Mouse (Mus musculus): ENCODE measurements around the gene Cog8.

DNA sequence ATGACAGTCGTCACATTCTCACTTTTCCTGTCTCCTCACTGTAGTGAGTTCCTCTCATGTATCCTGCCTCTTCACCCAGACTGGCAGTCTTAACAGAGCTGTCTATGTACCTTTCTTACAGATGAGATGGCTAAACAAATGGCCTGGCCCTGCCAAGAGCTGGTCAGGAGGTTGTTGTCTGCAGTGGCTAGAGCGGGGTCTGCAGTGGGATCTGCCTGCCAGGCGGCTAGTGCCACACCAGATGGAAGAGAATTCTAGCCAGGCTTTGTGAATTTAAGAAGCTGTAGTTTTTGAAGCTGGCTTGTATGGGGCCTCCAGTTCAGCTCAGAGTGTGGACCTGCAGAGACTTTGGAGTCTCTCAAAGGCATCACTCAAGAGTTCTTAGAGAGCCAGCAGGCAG lies 20.8 kb downstream of the Cog8 start:
- TF ChIP-seq CTCF (IDR thresholded peaks at IDR 0.05; ENCODE audit: borderline replicate concordance, insufficient read depth, low read length) (no peak), POLR2A (IDR thresholded peaks at IDR 0.05; ENCODE audit: low read depth, low read length) (no peak)
